Mouse (Mus musculus) limb, embryonic 12.5 days (tissue): ENCODE data around the gene Car14. TPM values are rescaled to one million over a fixed set of nuclear protein-coding genes. Genes with fewer than 3 reads are reported as not detected.
"Not testable (repeated sequence)": the region's sequence is repeated elsewhere in the genome, so short reads cannot be mapped to it uniquely, and the experiment has no call there.

Experiments used
- ATAC-seq: fragments of 200-750 bp; cut with Nextera tagmentation; 2 replicates; pipeline ENCODE4 v1.8.0; 2017; ENCODE audit warnings: low read depth, moderate TSS enrichment; ENCODE audit not compliant: insufficient number of reproducible peaks, insufficient read depth, low FRiP score, low TSS enrichment
- H3K27ac ChIP-seq: fragments of 300-500 bp; sonication (generic); 2 replicates; pipeline ENCODE4 v1.5.1; 2016; ENCODE audit warnings: mild to moderate bottlenecking, moderate library complexity
- H3K27me3 ChIP-seq: fragments of 300-500 bp; sonication (generic); 2 replicates; pipeline ENCODE4 v1.6.1; 2016; ENCODE audit warnings: mild to moderate bottlenecking, moderate library complexity
- H3K36me3 ChIP-seq: fragments of 300-500 bp; sonication (generic); 2 replicates; pipeline ENCODE4 v1.6.1; 2016; ENCODE audit warnings: mild to moderate bottlenecking, moderate library complexity
- H3K4me1 ChIP-seq: fragments of 300-500 bp; sonication (generic); replicated peaks from 2 replicates; pipeline ENCODE4 v1.6.1; 2016
- H3K4me2 ChIP-seq: fragments of 300-500 bp; sonication (generic); 2 replicates; pipeline ENCODE4 v1.6.1; 2016; ENCODE audit warnings: mild to moderate bottlenecking, moderate library complexity
- H3K4me3 ChIP-seq: fragments of 300-500 bp; sonication (generic); replicated peaks from 2 replicates; pipeline ENCODE4 v1.5.1; 2016; ENCODE audit warnings: mild to moderate bottlenecking
- H3K9ac ChIP-seq: fragments of 300-500 bp; sonication (generic); replicated peaks from 2 replicates; pipeline ENCODE4 v1.6.1; 2016; ENCODE audit warnings: mild to moderate bottlenecking, moderate library complexity
- H3K9me3 ChIP-seq: fragments of 300-500 bp; sonication (generic); 2 replicates; pipeline ENCODE4 v1.6.1; 2016; ENCODE audit warnings: mild to moderate bottlenecking, moderate library complexity
- WGBS: fragments of 180-500 bp; shearing (Covaris S2); methylation state at CpG from one replicate; pipeline ENCODE4 v1.1.7; 2016; 5-methylcytosine and 5-hydroxymethylcytosine counted together
- polyA plus RNA-seq: library from polyadenylated mRNA; unstranded; fragments of >200 nt; fragmentation: Nextera tagmentation; extraction: Ambion mirVana; gene quantifications from 2 replicates; pipeline ENCODE4 v1.2.1, GENCODE M21; 2016

Car14 gene
- polyA plus RNA-seq, 1 experiment from 2014 or later: 78.4 TPM

- no peak for ATAC-seq
- Histone ChIP-seq H3K27me3 (no peaks in the 10 kb centered on the region), H3K4me1 (peaks cover 45% of the 10 kb centered on the region), H3K9me3 (no peaks in the 10 kb centered on the region), H3K9ac (peak overlapping the region; percentile 74), H3K4me2 (peak overlapping the region; percentile 93), H3K27ac (peak overlapping the region; percentile 74), H3K36me3 (peaks cover 32% of the 10 kb centered on the region), H3K4me3 (peak overlapping the region; percentile 51)
Observed at GRCm38 (mm10) chr3:95902373-95902625, 2.2 kb downstream of the Car14 start.

- ATAC-seq: no peak
- no peaks in the 10 kb centered on the region for H3K27me3 ChIP-seq
- H3K9ac ChIP-seq: peak overlapping the region; percentile 74
- peak overlapping the region; percentile 74 for H3K27ac ChIP-seq
- peaks cover 32% of the 10 kb centered on the region for H3K36me3 ChIP-seq
- peak overlapping the region; percentile 93 for H3K4me2 ChIP-seq
- H3K4me1 ChIP-seq: peaks cover 44% of the 10 kb centered on the region
- no peaks in the 10 kb centered on the region for H3K9me3 ChIP-seq
- 69% methylated on average over 9 of the region's 9 CpGs for WGBS
- peak overlapping the region; percentile 51; the same call in 1 of the 2 replicates for H3K4me3 ChIP-seq
Observed at GRCm38 (mm10) chr3:95901616-95902372, 2.7 kb downstream of the Car14 start.

GRCm38 (mm10) chr3:95899800-95900524, 4.5 kb downstream of the Car14 start:
- no peak for ATAC-seq
- Histone ChIP-seq H3K9ac (no peak overlapping the region), H3K36me3 (peaks cover 32% of the 10 kb centered on the region), H3K27me3 (no peaks in the 10 kb centered on the region), H3K9me3 (no peaks in the 10 kb centered on the region), H3K27ac (peak overlapping the region; percentile 8; the same call in 1 of the 2 replicates), H3K4me1 (peaks cover 33% of the 10 kb centered on the region), H3K4me3 (no peak overlapping the region), H3K4me2 (no peak overlapping the region)
- WGBS: 77% methylated on average over 13 of the region's 13 CpGs

GRCm38 (mm10) chr3:95895501-95895900, 9.0 kb downstream of the Car14 start:
- WGBS: 85% methylated on average over 7 of the region's 7 CpGs
- not testable (repeated sequence) for H3K27ac ChIP-seq, H3K4me2 ChIP-seq, H3K27me3 ChIP-seq, ATAC-seq, H3K4me3 ChIP-seq, H3K9ac ChIP-seq, H3K9me3 ChIP-seq
- Histone ChIP-seq H3K36me3 (peaks cover 26% of the 10 kb centered on the region), H3K4me1 (peaks cover 32% of the 10 kb centered on the region)

GRCm38 (mm10) chr3:95894317-95895160, 10.0 kb downstream of the Car14 start:
- H3K27me3 ChIP-seq: no peaks in the 10 kb centered on the region
- peaks cover 21% of the 10 kb centered on the region; the same call in 1 of the 2 replicates for H3K36me3 ChIP-seq
- peak overlapping the region; percentile 88 for H3K4me2 ChIP-seq
- ATAC-seq: no peak
- H3K4me3 ChIP-seq: peak overlapping the region; percentile 68
- H3K4me1 ChIP-seq: peaks cover 32% of the 10 kb centered on the region
- peak overlapping the region; percentile 53; the same call in 1 of the 2 replicates for H3K27ac ChIP-seq
- 9% methylated on average over 16 of the region's 16 CpGs for WGBS
- H3K9me3 ChIP-seq: no peaks in the 10 kb centered on the region
- H3K9ac ChIP-seq: peak overlapping the region; percentile 70

- Histone ChIP-seq H3K27ac (peak within 1 kb of the TSS; percentile 57), H3K4me2 (peak within 1 kb of the TSS; percentile 88), H3K9ac (peak within 1 kb of the TSS; percentile 70), H3K4me1 (peaks cover 32% of the 10 kb centered on the region), H3K36me3 (peaks cover 15% of the 10 kb centered on the region; the same call in 1 of the 2 replicates), H3K4me3 (peak within 1 kb of the TSS; percentile 68)
- H3K9me3 ChIP-seq, H3K27me3 ChIP-seq: not testable (repeated sequence)
- WGBS: under 1% methylated on average over 26 of the region's 43 CpGs
- peak; percentile 97 for ATAC-seq
Observed at GRCm38 (mm10) chr3:95893606-95894316, 10.7 kb downstream of the Car14 start, which contains the start of gene Aph1a. Aph1a (plus strand) TSS chr3:95893969.

- Histone ChIP-seq H3K4me2 (peak overlapping the region; percentile 56), H3K9ac (0 out of 2 replicates have a peak overlapping the region, but pooled peaks have one; percentile 32), H3K9me3 (no peaks in the 10 kb centered on the region), H3K4me3 (peak overlapping the region; percentile 68), H3K36me3 (peaks cover 9% of the 10 kb centered on the region; the same call in 1 of the 2 replicates), H3K4me1 (peaks cover 32% of the 10 kb centered on the region), H3K27me3 (no peaks in the 10 kb centered on the region), H3K27ac (peak overlapping the region; percentile 57; the same call in 1 of the 2 replicates)
- 14% methylated on average over 7 of the region's 7 CpGs for WGBS
- ATAC-seq: no peak
Observed at GRCm38 (mm10) chr3:95893126-95893525, 11.4 kb downstream of the Car14 start.

- Histone ChIP-seq H3K9me3 (no peaks in the 10 kb centered on the region), H3K9ac (peak overlapping the region; percentile 45; the same call in 1 of the 2 replicates), H3K27me3 (no peaks in the 10 kb centered on the region), H3K4me1 (peaks cover 32% of the 10 kb centered on the region), H3K36me3 (peaks cover under 1% of the 10 kb centered on the region; the same call in 1 of the 2 replicates), H3K27ac (peak overlapping the region; percentile 78), H3K4me3 (peak overlapping the region; percentile 26), H3K4me2 (peak overlapping the region; percentile 35)
- ATAC-seq: no peak
- WGBS: 34% methylated on average over 11 of the region's 11 CpGs
Observed at GRCm38 (mm10) chr3:95892066-95893052, 12.1 kb downstream of the Car14 start.

GRCm38 (mm10) chr3:95891211-95892065, 13.1 kb downstream of the Car14 start, which contains the start of gene BC028528:
BC028528 (minus strand) TSS chr3:95892005.
- ATAC-seq: no peak
- peak within 1 kb of the TSS; percentile 78 for H3K27ac ChIP-seq
- peak within 1 kb of the TSS; percentile 45; the same call in 1 of the 2 replicates for H3K9ac ChIP-seq
- H3K27me3 ChIP-seq: no peaks in the 10 kb centered on the region
- H3K4me3 ChIP-seq: peak within 1 kb of the TSS; percentile 26
- H3K4me2 ChIP-seq: peak within 1 kb of the TSS; percentile 35
- no peaks in the 10 kb centered on the region for H3K36me3 ChIP-seq
- no peaks in the 10 kb centered on the region for H3K9me3 ChIP-seq
- WGBS: 26% methylated on average over 12 of the region's 12 CpGs
- H3K4me1 ChIP-seq: peaks cover 32% of the 10 kb centered on the region
